Mouse (Mus musculus) ES-E14 (cell line): ENCODE results near the gene Palm3. TPM values are rescaled to one million over a fixed set of nuclear protein-coding genes. Genes with fewer than 3 reads are reported as not detected.

Source experiments
- DNase-seq: peaks from one replicate; pipeline ENCODE4 v3.0.0-alpha.2; 2013; ENCODE audit warnings: low read depth, low spot score
- H3K27ac ChIP-seq: 2 replicates; pipeline ENCODE4 v1.5.1; 2012; ENCODE audit warnings: low read depth, mild to moderate bottlenecking, low read length, moderate library complexity, mixed read lengths; ENCODE audit not compliant: poor library complexity, insufficient read depth, severe bottlenecking
- H3K36me3 ChIP-seq: 2 replicates; pipeline ENCODE4 v1.6.1; 2012; ENCODE audit warnings: mild to moderate bottlenecking, low read length, moderate library complexity, mixed read lengths; ENCODE audit not compliant: control insufficient read depth, poor library complexity, insufficient read depth, severe bottlenecking
- H3K4me1 ChIP-seq, 2 experiments: fragments of 150-350 bp in 1 of 2; sonication (generic) in 1 of 2; 2 replicates each; pipeline ENCODE4 v1.6.1; 2012; ENCODE audit warnings: low read length in 2 of 2, mild to moderate bottlenecking in 1 of 2, mixed read lengths in 1 of 2; ENCODE audit not compliant: control insufficient read depth in 2 of 2, insufficient read depth in 2 of 2, poor library complexity in 1 of 2
- H3K4me3 ChIP-seq, 2 experiments: fragments of 150-350 bp in 1 of 2; sonication (generic) in 1 of 2; 2 replicates each; pipeline ENCODE4 v1.5.1; 2012; ENCODE audit warnings: low read length in 2 of 2, low read depth in 1 of 2, mild to moderate bottlenecking in 1 of 2, mixed read lengths in 1 of 2; ENCODE audit not compliant: insufficient read depth in 1 of 2, poor library complexity in 1 of 2, severe bottlenecking in 1 of 2
- H3K9ac ChIP-seq: 2 replicates; pipeline ENCODE4 v1.6.1; 2012; ENCODE audit warnings: low read depth, mild to moderate bottlenecking, low read length, mixed read lengths; ENCODE audit not compliant: poor library complexity, insufficient read depth, severe bottlenecking
- H3K9me3 ChIP-seq: fragments of 150-350 bp; sonication (generic); 2 replicates; pipeline ENCODE4 v1.6.1; 2012; ENCODE audit warnings: low read depth, mild to moderate bottlenecking, low read length; ENCODE audit not compliant: control insufficient read depth, insufficient read depth
- CHD2 ChIP-seq: IDR thresholded peaks from 2 replicates; pipeline ENCODE4 v1.6.1; 2014; ENCODE audit warnings: mild to moderate bottlenecking, low read depth, low read length, inconsistent platforms
- HCFC1 ChIP-seq: IDR thresholded peaks from 2 replicates; pipeline ENCODE4 v1.6.1; 2012; ENCODE audit warnings: low read length, inconsistent platforms, borderline replicate concordance; ENCODE audit not compliant: insufficient read depth
- MAFK ChIP-seq: IDR thresholded peaks from 2 replicates; pipeline ENCODE4 v1.6.1; 2014; ENCODE audit warnings: mild to moderate bottlenecking, low read depth, low read length, inconsistent platforms; ENCODE audit not compliant: insufficient read depth
- ZC3H11A ChIP-seq: IDR thresholded peaks from 2 replicates; pipeline ENCODE4 v1.6.1; 2012; ENCODE audit warnings: low read depth, mild to moderate bottlenecking, inconsistent platforms, low read length, borderline replicate concordance
- ZNF384 ChIP-seq: IDR thresholded peaks from 2 replicates; pipeline ENCODE4 v1.6.1; 2012; ENCODE audit warnings: low read depth, low read length, inconsistent platforms
- in situ Hi-C, 2 experiments: fragments of 600-800 bp; cut with MboI; formaldehyde crosslinking; loops; one replicate each; pipeline ENCODE4 v1.15.1; 2025; ENCODE audit warnings: low sequenced_read_pairs in 2 of 2, inconsistent platforms in 1 of 2; ENCODE audit not compliant: unreplicated experiment in 2 of 2
- total RNA-seq: library from RNA; depleted of rRNA; stranded (reverse); fragments of 300-350 nt; gene quantifications from 2 replicates; pipeline ENCODE4 v1.2.3, GENCODE M21; 2012

Gene Palm3
- total RNA-seq, 1 experiment: 29.0 TPM

- peak within 1 kb of the TSS; percentile 99 for H3K27ac ChIP-seq
- peak; percentile 99 for DNase-seq
- no peaks in the 10 kb centered on the region for H3K9me3 ChIP-seq
- TF ChIP-seq HCFC1 (peak; percentile 99), ZC3H11A (no peak), CHD2 (peak; percentile 98), ZNF384 (no peak)
- no peaks in the 10 kb centered on the region for H3K36me3 ChIP-seq
- H3K4me3 ChIP-seq: peak within 1 kb of the TSS; percentile 68 to 99
- in situ Hi-C loops: no loop called here
- peaks cover 3 to 10% of the 10 kb centered on the region in 2 experiments; a peak in 3 of 4 replicates for H3K4me1 ChIP-seq
- H3K9ac ChIP-seq: peak within 1 kb of the TSS; percentile 98
These were observed 45.1 kb downstream of the Palm3 start, which contains the start of gene Rfx1 for GRCm38 (mm10) chr8:84066291-84066930. Gene Rfx1 (plus strand): TSS chr8:84066834.

DNA sequence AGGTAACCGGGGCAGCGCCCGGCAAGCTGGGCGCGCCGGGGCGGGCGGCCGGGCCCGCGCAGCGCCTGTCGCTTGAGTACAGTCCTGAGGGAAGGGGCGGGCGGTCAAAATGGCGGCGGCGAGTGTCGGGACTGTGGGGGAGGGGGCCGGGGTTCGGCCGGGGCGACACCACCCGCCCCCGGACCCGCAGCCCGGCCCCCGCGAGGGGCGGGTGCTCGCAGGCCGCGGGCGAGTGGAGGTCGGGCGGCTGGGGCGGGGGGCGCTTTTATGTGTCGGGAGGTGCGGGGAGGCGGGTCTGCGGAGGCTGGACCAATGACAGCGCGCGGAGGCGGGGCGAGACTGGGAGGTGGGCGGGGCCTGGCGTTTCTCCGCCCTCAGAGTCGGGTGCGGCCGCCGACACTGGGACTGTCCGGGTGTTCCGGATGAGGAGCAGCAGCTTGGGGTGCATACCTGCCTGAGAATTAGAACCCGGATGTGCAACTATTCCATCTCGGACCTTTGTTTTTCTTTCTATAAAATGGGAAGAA lies 45.8 kb downstream of the Palm3 start:
- in situ Hi-C loops: no loop called here
- peak overlapping the region; percentile 99 for H3K27ac ChIP-seq
- H3K9me3 ChIP-seq: no peaks in the 10 kb centered on the region
- no peak for TF ChIP-seq MAFK
- no peak for TF ChIP-seq ZC3H11A
- TF ChIP-seq ZNF384: no peak
- no peak for TF ChIP-seq CHD2
- no peak for TF ChIP-seq HCFC1
- peaks cover 3 to 10% of the 10 kb centered on the region in 2 experiments; a peak in 3 of 4 replicates for H3K4me1 ChIP-seq
- H3K36me3 ChIP-seq: no peaks in the 10 kb centered on the region
- H3K4me3 ChIP-seq: peak overlapping the region; percentile 49 to 99
- peak overlapping the region; percentile 98 for H3K9ac ChIP-seq
- DNase-seq: peak; percentile 69

- no peak for DNase-seq
- peak overlapping the region; percentile 45 for H3K9ac ChIP-seq
- H3K9me3 ChIP-seq: no peaks in the 10 kb centered on the region
- in situ Hi-C loops: no loop called here
- H3K4me3 ChIP-seq: peak overlapping the region; percentile 49 to 99; a peak in 2 of 4 replicates
- no peak overlapping the region for H3K27ac ChIP-seq
- peaks cover 3 to 12% of the 10 kb centered on the region in 2 experiments; a peak in 3 of 4 replicates for H3K4me1 ChIP-seq
- TF ChIP-seq ZC3H11A (no peak), MAFK (no peak), HCFC1 (no peak), CHD2 (no peak), ZNF384 (no peak)
- no peaks in the 10 kb centered on the region for H3K36me3 ChIP-seq
These were observed 46.6 kb downstream of the Palm3 start for GRCm38 (mm10) chr8:84067911-84068310.

- Histone ChIP-seq H3K36me3 (no peaks in the 10 kb centered on the region), H3K4me1 (peaks cover 3 to 13% of the 10 kb centered on the region in 2 experiments; a peak in 3 of 4 replicates), H3K9ac (no peak overlapping the region), H3K27ac (no peak overlapping the region), H3K4me3 (no peak overlapping the region), H3K9me3 (no peaks in the 10 kb centered on the region)
- in situ Hi-C loops: no loop called here
- DNase-seq: no peak
- TF ChIP-seq HCFC1 (no peak), MAFK (no peak), ZC3H11A (no peak), CHD2 (no peak), ZNF384 (no peak)
These were observed 47.2 kb downstream of the Palm3 start for GRCm38 (mm10) chr8:84068316-84069035.
